Mouse (Mus musculus) embryonic facial prominence, embryonic 11.5 days (tissue): ENCODE results near the gene Olfr372. TPM values are rescaled to one million over a fixed set of nuclear protein-coding genes. Genes with fewer than 3 reads are reported as not detected.
"Not testable (repeated sequence)": the region's sequence is repeated elsewhere in the genome, so short reads cannot be mapped to it uniquely, and the experiment has no call there.

ENCODE experiments used
- ATAC-seq: fragments of 200-750 bp; cut with Nextera tagmentation; replicated peaks from 2 replicates; pipeline ENCODE4 v1.8.0; 2017; ENCODE audit warnings: low read depth; ENCODE audit not compliant: insufficient number of reproducible peaks, low FRiP score, low TSS enrichment
- DNase-seq: peaks from one replicate; pipeline ENCODE4 v3.0.0-alpha.2; 2015; ENCODE audit warnings: low spot score
- H3K27ac ChIP-seq: fragments of 300-500 bp; sonication (generic); replicated peaks from 2 replicates; pipeline ENCODE4 v1.5.1; 2014; ENCODE audit warnings: mild to moderate bottlenecking, low read depth, low read length, control low read depth
- H3K27me3 ChIP-seq: fragments of 300-500 bp; sonication (generic); 2 replicates; pipeline ENCODE4 v1.6.1; 2014; ENCODE audit warnings: mild to moderate bottlenecking, low read length, moderate library complexity, mixed read lengths; ENCODE audit not compliant: control insufficient read depth, insufficient read depth
- H3K36me3 ChIP-seq: fragments of 300-500 bp; sonication (generic); replicated peaks from 2 replicates; pipeline ENCODE4 v1.6.1; 2014; ENCODE audit warnings: low read depth, mild to moderate bottlenecking, low read length, moderate library complexity, mixed read lengths; ENCODE audit not compliant: control insufficient read depth, insufficient read depth
- H3K4me1 ChIP-seq: fragments of 300-500 bp; sonication (generic); 2 replicates; pipeline ENCODE4 v1.6.1; 2014; ENCODE audit warnings: low read length, mixed read lengths; ENCODE audit not compliant: control insufficient read depth, insufficient read depth
- H3K4me2 ChIP-seq: fragments of 300-500 bp; sonication (generic); 2 replicates; pipeline ENCODE4 v1.6.1; 2014; ENCODE audit warnings: low read depth, mild to moderate bottlenecking, control low read depth, low read length, moderate library complexity
- H3K4me3 ChIP-seq: fragments of 300-500 bp; sonication (generic); 2 replicates; pipeline ENCODE4 v1.5.1; 2014; ENCODE audit warnings: low read depth, low read length, control low read depth
- H3K9ac ChIP-seq: fragments of 300-500 bp; sonication (generic); replicated peaks from 2 replicates; pipeline ENCODE4 v1.6.1; 2014; ENCODE audit warnings: mild to moderate bottlenecking, control low read depth, low read length
- H3K9me3 ChIP-seq: fragments of 300-500 bp; sonication (generic); replicated peaks from 2 replicates; pipeline ENCODE4 v1.6.1; 2016; ENCODE audit warnings: mild to moderate bottlenecking, low read length, inconsistent platforms, mixed read lengths; ENCODE audit not compliant: control insufficient read depth
- WGBS: fragments of 180-500 bp; shearing (Covaris S2); extraction: QIAGEN DNeasy Blood & Tissue Kit; methylation state at CpG from one replicate; pipeline ENCODE4 v1.1.7; 2014; 5-methylcytosine and 5-hydroxymethylcytosine counted together
- polyA plus RNA-seq: library from polyadenylated mRNA; unstranded; fragments of >200 nt; fragmentation: Nextera tagmentation; extraction: Ambion mirVana; gene quantifications from 2 replicates; pipeline ENCODE4 v1.2.1, GENCODE M21; 2014

The Olfr372 gene
- polyA plus RNA-seq, 1 experiment from 2014 or later = not detected

- H3K9me3 ChIP-seq, H3K4me2 ChIP-seq, H3K27ac ChIP-seq, H3K4me3 ChIP-seq, DNase-seq, ATAC-seq, H3K4me1 ChIP-seq, H3K27me3 ChIP-seq, H3K9ac ChIP-seq, H3K36me3 ChIP-seq: not testable (repeated sequence)
- WGBS = 73% methylated on average over 6 of the region's 6 CpGs
These were observed 27.4 kb upstream of the Olfr372 start for GRCm38 (mm10) chr8:72013506-72014228.

DNA sequence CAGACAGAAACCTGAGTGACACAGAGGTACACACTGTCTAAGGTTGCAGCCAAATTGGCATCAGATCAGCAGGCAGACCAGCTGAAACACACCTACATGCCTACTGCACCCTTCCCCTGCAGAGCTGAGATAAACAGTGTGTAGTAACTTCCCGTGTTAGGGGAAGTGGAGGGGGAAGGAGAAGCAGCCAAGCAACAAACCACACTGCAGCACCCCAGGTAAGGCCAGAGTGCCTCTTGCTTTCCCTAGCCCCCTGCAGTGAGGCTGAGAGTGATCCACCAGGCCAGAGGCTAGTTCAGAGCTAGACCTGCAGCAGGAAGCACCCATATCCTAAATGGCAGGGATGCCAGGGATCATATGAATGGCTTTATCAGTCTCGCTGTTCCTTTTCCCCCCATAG lies 23.7 kb upstream of the Olfr372 start:
- WGBS = 74% methylated on average over 2 of the region's 2 CpGs
- H3K4me2 ChIP-seq, ATAC-seq, H3K9ac ChIP-seq, H3K36me3 ChIP-seq, H3K4me3 ChIP-seq, H3K4me1 ChIP-seq, H3K27ac ChIP-seq, DNase-seq, H3K9me3 ChIP-seq, H3K27me3 ChIP-seq: not testable (repeated sequence)

GRCm38 (mm10) chr8:72018141-72018540 lies 22.9 kb upstream of the Olfr372 start:
- no peak overlapping the region for H3K9ac ChIP-seq
- H3K9me3 ChIP-seq = no peaks in the 10 kb centered on the region
- H3K4me2 ChIP-seq = no peak overlapping the region
- no peak overlapping the region for H3K27ac ChIP-seq
- no peak for ATAC-seq
- no peaks in the 10 kb centered on the region for H3K4me1 ChIP-seq
- no peak overlapping the region for H3K4me3 ChIP-seq
- no peaks in the 10 kb centered on the region for H3K36me3 ChIP-seq
- H3K27me3 ChIP-seq = no peaks in the 10 kb centered on the region
- no peak for DNase-seq
- WGBS = 72% methylated on average over 2 of the region's 2 CpGs

DNA sequence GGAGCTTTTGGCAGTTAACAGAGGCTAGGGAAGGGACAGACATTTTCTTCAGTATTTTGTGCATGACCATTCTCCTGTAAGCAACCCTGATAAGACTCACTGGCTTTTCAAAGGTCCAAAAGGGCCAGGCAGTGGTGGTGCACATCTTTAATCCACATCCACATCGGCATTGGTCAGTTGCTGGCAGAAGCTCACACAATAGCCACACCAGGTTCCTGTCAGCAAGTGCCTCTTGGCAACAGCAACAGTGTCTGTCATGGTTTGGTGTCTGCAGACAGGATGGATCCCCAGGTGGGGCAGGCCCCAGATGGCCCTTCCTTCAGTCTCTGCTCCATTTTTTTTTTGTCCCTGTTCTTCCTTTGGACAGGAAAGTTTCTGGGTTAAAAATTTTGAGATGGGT lies 22.0 kb upstream of the Olfr372 start:
- not testable (repeated sequence) for H3K9me3 ChIP-seq, H3K27me3 ChIP-seq, H3K36me3 ChIP-seq, H3K9ac ChIP-seq, DNase-seq, H3K4me1 ChIP-seq, ATAC-seq, H3K27ac ChIP-seq, H3K4me3 ChIP-seq, H3K4me2 ChIP-seq
- 72% methylated on average over 1 of the region's 1 CpGs for WGBS

- Histone ChIP-seq H3K27ac (no peak overlapping the region), H3K4me1 (no peaks in the 10 kb centered on the region), H3K9ac (no peak overlapping the region), H3K9me3 (no peaks in the 10 kb centered on the region), H3K36me3 (no peaks in the 10 kb centered on the region), H3K27me3 (no peaks in the 10 kb centered on the region), H3K4me2 (no peak overlapping the region), H3K4me3 (no peak overlapping the region)
- DNase-seq (no peak), ATAC-seq (no peak)
- 66% methylated on average over 2 of the region's 2 CpGs for WGBS
These were observed 21.2 kb upstream of the Olfr372 start for GRCm38 (mm10) chr8:72019816-72020215.

DNA sequence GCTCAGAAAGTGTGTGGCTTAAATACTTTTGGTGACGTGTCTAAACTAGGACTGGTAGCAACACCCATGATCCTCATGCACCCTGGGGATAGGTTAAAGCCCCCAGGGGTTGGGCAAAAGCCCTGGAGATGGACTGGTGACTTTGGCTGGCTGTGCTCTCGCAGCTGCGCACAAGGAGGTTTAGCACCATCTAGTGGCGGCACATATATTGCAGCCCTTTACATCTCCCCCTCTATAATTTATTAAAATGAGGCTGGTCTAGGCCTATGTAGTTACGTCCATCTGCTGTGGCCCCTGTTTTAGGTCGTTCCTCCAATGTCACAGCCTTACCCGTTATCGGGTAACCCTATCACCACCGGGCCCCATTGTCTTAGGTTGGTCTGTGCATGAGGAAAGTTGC lies 16.1 kb upstream of the Olfr372 start:
- ATAC-seq, H3K9me3 ChIP-seq, H3K4me2 ChIP-seq, H3K36me3 ChIP-seq, H3K27ac ChIP-seq, DNase-seq, H3K4me1 ChIP-seq, H3K4me3 ChIP-seq, H3K27me3 ChIP-seq, H3K9ac ChIP-seq: not testable (repeated sequence)
- 10% methylated on average over 4 of the region's 9 CpGs for WGBS

DNA sequence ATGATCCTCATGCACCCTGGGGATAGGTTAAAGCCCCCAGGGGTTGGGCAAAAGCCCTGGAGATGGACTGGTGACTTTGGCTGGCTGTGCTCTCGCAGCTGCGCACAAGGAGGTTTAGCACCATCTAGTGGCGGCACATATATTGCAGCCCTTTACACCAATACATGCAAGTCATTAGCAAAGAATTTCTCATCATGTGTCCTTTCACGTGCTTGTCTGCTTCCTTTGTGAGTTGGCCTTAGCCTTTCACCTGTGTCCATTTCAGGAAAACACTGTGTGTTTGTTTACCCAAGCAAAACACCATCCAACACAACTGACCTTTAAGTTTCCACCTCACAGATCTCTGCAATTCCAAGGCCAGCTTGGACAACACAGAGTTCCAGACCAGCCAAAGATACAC lies 8.1 kb upstream of the Olfr372 start:
- ATAC-seq, H3K4me3 ChIP-seq, H3K9ac ChIP-seq, H3K27me3 ChIP-seq, H3K4me2 ChIP-seq, H3K4me1 ChIP-seq, H3K27ac ChIP-seq, H3K36me3 ChIP-seq, H3K9me3 ChIP-seq: not testable (repeated sequence)
- peak; percentile 36 for DNase-seq
- WGBS = 36% methylated on average over 4 of the region's 4 CpGs

GRCm38 (mm10) chr8:72042493-72042892 lies 1.5 kb downstream of the Olfr372 start:
- H3K27ac ChIP-seq = no peak overlapping the region
- DNase-seq (no peak), ATAC-seq (no peak)
- no peak overlapping the region for H3K9ac ChIP-seq
- no peak overlapping the region for H3K4me3 ChIP-seq
- no peaks in the 10 kb centered on the region for H3K4me1 ChIP-seq
- H3K4me2 ChIP-seq = no peak overlapping the region
- WGBS = 71% methylated on average over 1 of the region's 1 CpGs
- H3K36me3 ChIP-seq = no peaks in the 10 kb centered on the region
- H3K9me3 ChIP-seq = no peaks in the 10 kb centered on the region
- H3K27me3 ChIP-seq = no peaks in the 10 kb centered on the region
